Comparison of ENCODE assay signal across 29 mouse cellular contexts in the genomic region with DNA sequence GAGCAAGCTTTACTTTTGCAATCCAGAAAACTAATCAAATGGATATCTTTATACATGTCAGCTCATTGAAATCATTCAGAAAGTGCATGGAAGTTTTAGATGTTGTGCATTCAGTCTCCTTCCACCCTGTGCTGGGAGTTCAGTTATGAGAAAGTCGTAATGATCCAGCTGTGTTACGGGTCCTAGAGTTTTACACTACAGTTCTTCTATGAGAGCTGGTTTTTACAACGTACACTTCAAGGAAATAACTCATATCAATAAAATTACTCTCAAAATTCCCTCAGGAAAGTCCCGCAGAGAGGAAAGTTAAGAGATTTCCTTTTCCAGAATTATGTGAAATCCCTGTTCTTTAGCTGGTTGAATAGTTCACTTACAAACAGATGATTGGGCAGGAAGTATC.
"Had no signal": no experiment of that assay in that cellular context is flagged by ENCODE, and none has a peak within 500 bp of the region (broad histone marks: within the 10 kb centered on the region; RNA-seq: fewer than 3 reads in every experiment).

No protein-coding gene starts in this region.

- H3K27me3 ChIP-seq: embryonic facial prominence, embryonic 12.5 days; embryonic facial prominence, embryonic 13.5 days; embryonic facial prominence, embryonic 15.5 days; forebrain, embryonic 12.5 days; forebrain, embryonic 13.5 days; forebrain, embryonic 15.5 days had no signal

- DNase-seq: cerebellum, adult 18-20 months; cerebellum, adult 2 months; cerebellum, adult 8-10 months; cerebellum, adult 9-10 months; cerebellum, adult 9-11 months; cerebellum, postnatal 10 days; cerebellum, postnatal 14 days; cerebellum, postnatal 25 days; cerebellum, postnatal 36 days; embryo, embryonic 11 days; forebrain, postnatal 0 days; gastrocnemius, adult 2 months; gastrocnemius, postnatal 10 days; gastrocnemius, postnatal 14 days; gastrocnemius, postnatal 25 days; gastrocnemius, postnatal 36 days; heart, adult 11 months; heart, adult 18-20 months; heart, adult 2 months had no signal

- H3K27ac ChIP-seq: embryonic facial prominence, embryonic 12.5 days; embryonic facial prominence, embryonic 13.5 days; embryonic facial prominence, embryonic 15.5 days; forebrain, embryonic 10.5 days; forebrain, embryonic 12.5 days; forebrain, embryonic 13.5 days; forebrain, embryonic 15.5 days; gastrocnemius, adult 2 months; heart, adult 2 months had no signal

- H3K4me3 ChIP-seq: embryonic facial prominence, embryonic 12.5 days; embryonic facial prominence, embryonic 13.5 days; embryonic facial prominence, embryonic 15.5 days; erythroblast, embryonic 14.5 days; forebrain, embryonic 10.5 days; forebrain, embryonic 12.5 days; forebrain, embryonic 13.5 days; forebrain, embryonic 15.5 days; gastrocnemius, adult 2 months; heart, adult 2 months had no signal

- H3K4me1 ChIP-seq: embryonic facial prominence, embryonic 12.5 days; embryonic facial prominence, embryonic 13.5 days; embryonic facial prominence, embryonic 15.5 days; forebrain, embryonic 10.5 days; forebrain, embryonic 12.5 days; forebrain, embryonic 13.5 days; forebrain, embryonic 15.5 days had no signal

- H3K4me2 ChIP-seq: embryonic facial prominence, embryonic 12.5 days; embryonic facial prominence, embryonic 13.5 days; embryonic facial prominence, embryonic 15.5 days; forebrain, embryonic 12.5 days; forebrain, embryonic 13.5 days; forebrain, embryonic 15.5 days had no signal

- H3K9ac ChIP-seq: embryonic facial prominence, embryonic 12.5 days; embryonic facial prominence, embryonic 13.5 days; embryonic facial prominence, embryonic 15.5 days; forebrain, embryonic 12.5 days; forebrain, embryonic 13.5 days; forebrain, embryonic 15.5 days; forebrain, postnatal 0 days had no signal

- ATAC-seq: forebrain, embryonic 13.5 days; forebrain, embryonic 14.5 days; forebrain, embryonic 15.5 days; forebrain, embryonic 16.5 days; forebrain, postnatal 0 days had no signal

- H3K9me3 ChIP-seq: embryonic facial prominence, embryonic 12.5 days; embryonic facial prominence, embryonic 13.5 days; embryonic facial prominence, embryonic 15.5 days; forebrain, embryonic 10.5 days; forebrain, embryonic 12.5 days; forebrain, embryonic 13.5 days; forebrain, embryonic 15.5 days had no signal

- H3K36me3 ChIP-seq: embryonic facial prominence, embryonic 12.5 days; embryonic facial prominence, embryonic 13.5 days; embryonic facial prominence, embryonic 15.5 days; forebrain, embryonic 10.5 days; forebrain, embryonic 12.5 days; forebrain, embryonic 15.5 days had no signal
